Comparison of ENCODE assay signal across 25 mouse cellular contexts in the genomic region with DNA sequence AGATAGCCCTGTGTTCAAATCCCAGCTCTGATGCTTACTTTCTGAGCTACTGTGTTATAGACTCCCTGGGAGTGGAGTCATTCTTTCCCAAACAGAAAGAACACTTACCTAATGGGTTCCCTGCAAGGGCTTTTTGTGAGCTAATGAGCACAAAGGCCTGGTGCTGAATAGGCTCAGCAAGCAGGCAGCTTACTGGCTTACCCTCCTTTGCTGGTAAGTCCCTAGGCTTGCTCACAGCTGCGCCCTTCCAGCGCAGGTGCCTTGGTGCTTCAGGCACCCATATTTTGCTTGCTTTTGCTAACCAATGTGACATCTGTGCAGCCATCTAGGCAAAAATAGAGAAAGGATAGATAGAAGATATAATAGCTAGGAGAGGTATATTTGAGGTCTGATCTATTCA. TPM values are rescaled to one million over a fixed set of nuclear protein-coding genes. Genes with fewer than 3 reads are reported as not detected.
A peak's percentile ranks its signal among the peaks of the same experiment; 100 is the strongest.
DNase-seq lines count a peak whose midpoint lies in the region; ATAC-seq lines count a peak whose summit lies in the region.
"Had no signal": no experiment of that assay in that cellular context is flagged by ENCODE, and none has a peak within 500 bp of the region (broad histone marks: within the 10 kb centered on the region; RNA-seq: fewer than 3 reads in every experiment).

No protein-coding gene starts in this region.

- H3K27ac ChIP-seq in midbrain, embryonic 11.5 days (ENCODE audit: low read depth, low read length), result peak overlapping the region; percentile 92
- no peak overlapping the region for H3K27ac ChIP-seq in midbrain, embryonic 16.5 days (ENCODE audit: low read length)
- H3K27ac ChIP-seq in kidney, embryonic 16.5 days (ENCODE audit: low read length), result no peak overlapping the region
- H3K27ac ChIP-seq: forebrain, embryonic 10.5 days; limb, embryonic 12.5 days had no signal

- WGBS in midbrain, embryonic 11.5 days, result 0% methylated on average over 2 of the region's 2 CpGs
- 10% methylated on average over 2 of the region's 2 CpGs for WGBS in midbrain, embryonic 16.5 days
- WGBS in kidney, embryonic 16.5 days, result 10% methylated on average over 2 of the region's 2 CpGs

- no peak overlapping the region for H3K9ac ChIP-seq in midbrain, embryonic 11.5 days (ENCODE audit: low read length)
- no peak overlapping the region for H3K9ac ChIP-seq in midbrain, embryonic 16.5 days (ENCODE audit: low read depth, low read length)
- no peak overlapping the region for H3K9ac ChIP-seq in kidney, embryonic 16.5 days (replicated peaks; ENCODE audit: low read length)
- H3K9ac ChIP-seq: limb, embryonic 12.5 days; liver, postnatal 0 days had no signal

- no peaks in the 10 kb centered on the region for H3K36me3 ChIP-seq in midbrain, embryonic 11.5 days (ENCODE audit: control insufficient read depth, insufficient read depth, low read length)
- no peaks in the 10 kb centered on the region for H3K36me3 ChIP-seq in midbrain, embryonic 16.5 days (ENCODE audit: control insufficient read depth, insufficient read depth, low read length)
- H3K36me3 ChIP-seq in kidney, embryonic 16.5 days (ENCODE audit: insufficient read depth, low read length), result no peaks in the 10 kb centered on the region
- H3K36me3 ChIP-seq: forebrain, embryonic 10.5 days; limb, embryonic 12.5 days had no signal

- peak; percentile 55 for DNase-seq in embryo, embryonic 10.5 days (ENCODE audit: low spot score)
- DNase-seq in embryo, embryonic 10 days (ENCODE audit: low spot score), result no peak
- DNase-seq in midbrain, embryonic 11.5 days (ENCODE audit: low spot score, missing footprints), result peak; percentile 92
- peak; percentile 41 for DNase-seq in embryo, embryonic 11 days
- no peak for DNase-seq in right cerebral cortex, postnatal 10 days (ENCODE audit: low spot score in 2 of 2)
- DNase-seq: adrenal gland, adult 8-10 months; cerebellum, adult 18-20 months; cerebellum, postnatal 14 days; gastrocnemius, postnatal 36 days; kidney, postnatal 36 days; layer of hippocampus, postnatal 36 days; liver, postnatal 0 days; thymus, adult 18-20 months; thymus, postnatal 36 days had no signal

- H3K4me1 ChIP-seq in midbrain, embryonic 11.5 days (ENCODE audit: control insufficient read depth, insufficient read depth, low read length), result peaks cover 41% of the 10 kb centered on the region
- H3K4me1 ChIP-seq in midbrain, embryonic 16.5 days (ENCODE audit: control insufficient read depth, insufficient read depth, low read length), result peaks cover 9% of the 10 kb centered on the region; the same call in 1 of the 2 replicates
- no peaks in the 10 kb centered on the region for H3K4me1 ChIP-seq in kidney, embryonic 16.5 days (ENCODE audit: insufficient read depth, low read length)
- H3K4me1 ChIP-seq: limb, embryonic 12.5 days had no signal

- H3K9me3 ChIP-seq in midbrain, embryonic 11.5 days (ENCODE audit: control insufficient read depth, low read length), result no peaks in the 10 kb centered on the region
- H3K9me3 ChIP-seq in midbrain, embryonic 16.5 days (replicated peaks; ENCODE audit: control insufficient read depth, low read length, poor library complexity, severe bottlenecking), result no peaks in the 10 kb centered on the region
- no peaks in the 10 kb centered on the region for H3K9me3 ChIP-seq in kidney, embryonic 16.5 days (ENCODE audit: low read length)
- H3K9me3 ChIP-seq: forebrain, embryonic 10.5 days; limb, embryonic 12.5 days had no signal

- peak; percentile 47 for ATAC-seq in midbrain, embryonic 11.5 days (ENCODE audit: low FRiP score)
- no peak for ATAC-seq in midbrain, embryonic 16.5 days
- ATAC-seq in kidney, embryonic 16.5 days (ENCODE audit: low FRiP score, low TSS enrichment), result no peak
- ATAC-seq: hindbrain, embryonic 16.5 days; intestine, postnatal 0 days; liver, postnatal 0 days; lung, postnatal 0 days had no signal

- no peak overlapping the region for H3K4me2 ChIP-seq in midbrain, embryonic 11.5 days
- H3K4me2 ChIP-seq in midbrain, embryonic 16.5 days (ENCODE audit: low read length), result no peak overlapping the region
- H3K4me2 ChIP-seq in kidney, embryonic 16.5 days (replicated peaks; ENCODE audit: low read depth, low read length), result no peak overlapping the region
- H3K4me2 ChIP-seq: limb, embryonic 12.5 days; liver, embryonic 11.5 days had no signal

- no peak overlapping the region for H3K4me3 ChIP-seq in midbrain, embryonic 11.5 days (ENCODE audit: low read depth, low read length)
- no peak overlapping the region for H3K4me3 ChIP-seq in midbrain, embryonic 16.5 days (ENCODE audit: low read depth, low read length)
- no peak overlapping the region for H3K4me3 ChIP-seq in kidney, embryonic 16.5 days (ENCODE audit: low read length)
- H3K4me3 ChIP-seq: forebrain, embryonic 10.5 days; limb, embryonic 12.5 days had no signal

- H3K27me3 ChIP-seq in midbrain, embryonic 11.5 days (ENCODE audit: control insufficient read depth, insufficient read depth, low read length), result peaks cover 70% of the 10 kb centered on the region
- peaks cover 32% of the 10 kb centered on the region for H3K27me3 ChIP-seq in midbrain, embryonic 16.5 days (ENCODE audit: control insufficient read depth, insufficient read depth, low read depth, low read length)
- peaks cover 92% of the 10 kb centered on the region for H3K27me3 ChIP-seq in kidney, embryonic 16.5 days (ENCODE audit: insufficient read depth, low read length)

RNA-seq across cellular contexts. Expression of gene En2, which starts 11.1 kb away (rescaled TPM):
- 2.4 and 2.9 TPM in 2 replicates for polyA plus RNA-seq in midbrain, embryonic 11.5 days (2014; fragmentation: Nextera tagmentation; extraction: Ambion mirVana)
- polyA plus RNA-seq in midbrain, embryonic 16.5 days (2015; fragmentation: Nextera tagmentation; extraction: Ambion mirVana), result 0.55 and 0.72 TPM in 2 replicates
- 0.07 and 0.13 TPM in 2 replicates for polyA plus RNA-seq in kidney, embryonic 16.5 days (2015; fragmentation: Nextera tagmentation; extraction: Ambion mirVana)
- polyA plus RNA-seq: forebrain, embryonic 10.5 days; heart, embryonic 14.5 days; intestine, postnatal 0 days; limb, embryonic 12.5 days; liver, embryonic 11.5 days; liver, postnatal 0 days; lung, postnatal 0 days; neural tube, embryonic 11.5 days; stomach, embryonic 16.5 days had no signal

Comparison
In these comparisons a context has a peak if more than half of its experiments do, and no peak if none do; other contexts are left out.
1. DNase-seq: peak in embryo, embryonic 10.5 days (single experiment), midbrain, embryonic 11.5 days (single experiment) and embryo, embryonic 11 days (single experiment); none in embryo, embryonic 10 days (single experiment) and right cerebral cortex, postnatal 10 days (0 of 2).